Mouse (Mus musculus): ENCODE results near the gene Gm14403.
"Not testable (repeated sequence)": the region's sequence is repeated elsewhere in the genome, so short reads cannot be mapped to it uniquely, and the experiment has no call there.

DNA sequence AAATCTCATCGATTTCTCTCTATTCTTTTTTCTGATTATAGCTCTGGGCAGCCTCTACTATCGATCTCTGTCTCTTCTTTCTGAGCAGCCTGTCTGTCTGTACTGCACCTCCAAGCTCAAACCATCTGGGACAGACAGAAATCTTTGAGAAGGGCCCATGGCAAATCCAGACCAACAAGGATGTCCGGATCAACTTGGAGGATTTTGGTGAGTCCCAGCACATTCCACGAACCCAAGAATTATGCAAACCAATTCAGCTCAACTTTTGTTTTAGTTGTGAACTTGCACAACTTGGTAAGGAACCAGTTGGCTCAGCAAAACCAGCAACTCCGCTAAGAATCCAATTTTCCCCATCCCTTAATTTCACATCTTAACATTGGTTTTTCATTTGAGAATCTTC, 39.7 kb downstream of the Gm14403 start:
- TF ChIP-seq EP300 (IDR thresholded peaks at IDR 0.05; ENCODE audit: low read length); NELFE (IDR thresholded peaks at IDR 0.05; ENCODE audit: low read depth, low read length); USF1 (IDR thresholded peaks at IDR 0.05; ENCODE audit: low read depth, low read length); CTCF (conservative IDR thresholded peaks at IDR 0.05 in 1 of 2, IDR thresholded peaks at IDR 0.05 in 1 of 2; ENCODE audit: low read depth in 2 of 2, low read length in 2 of 2); SMC3 (IDR thresholded peaks at IDR 0.05; ENCODE audit: low read depth, low read length); POLR2A (IDR thresholded peaks at IDR 0.05; ENCODE audit: low read depth, low read length); MAFK (IDR thresholded peaks at IDR 0.05; ENCODE audit: insufficient replicate concordance, low read length); HCFC1 (IDR thresholded peaks at IDR 0.05; ENCODE audit: low read depth, low read length); ETS1 (conservative IDR thresholded peaks at IDR 0.05; ENCODE audit: low read depth, low read length); BHLHE40 (IDR thresholded peaks at IDR 0.05; ENCODE audit: low read depth, low read length); CHD2 (IDR thresholded peaks at IDR 0.05; ENCODE audit: low read length); MXI1 (IDR thresholded peaks at IDR 0.05; ENCODE audit: low read depth, low read length): not testable (repeated sequence)
